Mouse (Mus musculus): ENCODE results near the gene Cps1.

DNA sequence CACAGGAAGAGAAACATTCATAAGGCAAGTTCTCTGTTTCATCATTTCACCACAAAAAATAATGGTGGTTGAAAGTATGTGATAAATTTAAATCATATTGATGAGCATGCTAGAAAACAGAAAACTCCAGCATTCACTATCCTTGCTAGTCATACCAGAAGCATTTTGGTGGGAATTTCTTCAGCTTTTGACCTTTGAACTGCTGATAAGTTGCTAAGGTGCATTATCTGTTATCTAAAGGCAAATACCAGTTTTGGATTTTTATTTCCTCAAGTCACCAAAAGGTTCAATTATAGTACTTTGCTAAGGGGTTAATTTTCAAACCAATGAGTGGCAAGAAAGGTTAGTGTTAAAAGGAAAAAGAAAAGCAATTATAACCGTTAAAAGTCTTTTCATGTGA, 23.6 kb upstream of the Cps1 start:
- TF ChIP-seq CTCF (IDR thresholded peaks at IDR 0.05; ENCODE audit: insufficient read depth, low read depth, low read length): no peak
- TF ChIP-seq POLR2A (IDR thresholded peaks at IDR 0.05; ENCODE audit: insufficient read depth, low read depth, low read length): no peak
